Mouse (Mus musculus) megakaryocyte, embryonic 14.5 days (primary cell): ENCODE results near the gene Pi4k2a.

Source experiments
- FLI1 ChIP-seq: IDR thresholded peaks from 2 replicates; pipeline ENCODE4 v1.6.1; 2012; ENCODE audit warnings: low read length, inconsistent platforms, mixed read lengths
- GATA1 ChIP-seq: IDR thresholded peaks from 3 replicates; pipeline ENCODE4 v1.6.1; 2012; ENCODE audit warnings: mixed read lengths, low read length, inconsistent platforms, borderline replicate concordance

DNA sequence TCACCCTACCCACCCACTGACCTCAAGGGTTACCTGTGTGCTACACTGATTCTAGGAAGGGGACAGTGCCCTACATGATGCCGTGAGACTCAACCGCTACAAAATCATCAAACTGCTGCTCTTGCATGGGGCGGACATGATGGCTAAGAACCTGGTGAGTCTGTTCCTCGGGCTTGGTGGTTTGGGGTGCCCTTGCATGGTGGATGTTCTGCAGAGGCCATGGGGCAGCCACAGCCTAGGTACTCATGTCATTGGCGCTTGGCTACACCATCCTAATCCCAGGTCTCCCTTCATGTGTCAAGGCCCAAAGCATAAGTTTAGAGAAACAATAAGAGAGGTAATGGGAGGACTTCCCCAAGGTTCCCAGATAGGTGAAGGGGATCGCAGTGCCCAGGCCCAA, 46.3 kb upstream of the Pi4k2a start:
- TF ChIP-seq GATA1 = no peak
- TF ChIP-seq FLI1 = no peak
